Mouse (Mus musculus) ES-Bruce4 (cell line): Measurements from ENCODE around the gene Polr2h. TPM values are rescaled to one million over a fixed set of nuclear protein-coding genes. Genes with fewer than 3 reads are reported as not detected.

Experiments used
- H3K27ac ChIP-seq: 2 replicates; pipeline ENCODE4 v1.5.1; 2012; ENCODE audit warnings: low read length, inconsistent platforms; ENCODE audit not compliant: insufficient read depth
- H3K27me3 ChIP-seq: 2 replicates; pipeline ENCODE4 v1.6.1; 2012; ENCODE audit warnings: mild to moderate bottlenecking, low read length, inconsistent platforms; ENCODE audit not compliant: control insufficient read depth, poor library complexity, insufficient read depth, severe bottlenecking
- H3K36me3 ChIP-seq: 2 replicates; pipeline ENCODE4 v1.6.1; 2012; ENCODE audit warnings: inconsistent platforms, mild to moderate bottlenecking, low read length, moderate library complexity; ENCODE audit not compliant: control insufficient read depth, poor library complexity, insufficient read depth, severe bottlenecking
- H3K4me1 ChIP-seq: one replicate; pipeline ENCODE4 v1.8.1; 2011; ENCODE audit warnings: low read length; ENCODE audit not compliant: control insufficient read depth, insufficient read depth
- H3K4me3 ChIP-seq: 2 replicates; pipeline ENCODE4 v1.5.1; 2011; ENCODE audit warnings: low read depth, mild to moderate bottlenecking, low read length
- H3K9ac ChIP-seq: 2 replicates; pipeline ENCODE4 v1.6.1; 2012; ENCODE audit warnings: low read depth, mild to moderate bottlenecking, inconsistent platforms; ENCODE audit not compliant: poor library complexity, severe bottlenecking
- H3K9me3 ChIP-seq: replicated peaks from 2 replicates; pipeline ENCODE4 v1.6.1; 2012; ENCODE audit warnings: mild to moderate bottlenecking, low read length, inconsistent platforms; ENCODE audit not compliant: control insufficient read depth, poor library complexity, insufficient read depth, severe bottlenecking
- CTCF ChIP-seq: IDR thresholded peaks from one replicate; pipeline ENCODE4 v1.8.1; 2011; ENCODE audit warnings: low read depth, low read length
- EP300 ChIP-seq: IDR thresholded peaks from 2 replicates; pipeline ENCODE4 v1.6.1; 2011; ENCODE audit warnings: low read depth, low read length; ENCODE audit not compliant: insufficient read depth
- POLR2A ChIP-seq: IDR thresholded peaks from one replicate; pipeline ENCODE4 v1.8.1; 2011; ENCODE audit warnings: low read length; ENCODE audit not compliant: insufficient read depth
- polyA plus RNA-seq: library from polyadenylated mRNA; stranded (reverse); fragments of >200 nt; gene quantifications from 2 replicates; pipeline ENCODE4 v1.2.4, GENCODE M21; 2011; ENCODE audit warnings: low read depth; ENCODE audit not compliant: missing spikeins, insufficient read depth, insufficient read length

Polr2h gene
- polyA plus RNA-seq, 1 experiment = 90.6 TPM

GRCm38 (mm10) chr16:20710370-20710769 is 7.1 kb upstream of the Polr2h start:
- H3K27me3 ChIP-seq = no peaks in the 10 kb centered on the region
- H3K27ac ChIP-seq = no peak overlapping the region
- H3K9me3 ChIP-seq = no peaks in the 10 kb centered on the region
- H3K36me3 ChIP-seq = 0 out of 2 replicates have a peak, but pooled peaks cover 7% of the 10 kb centered on the region
- H3K4me1 ChIP-seq = peaks cover 5% of the 10 kb centered on the region
- TF ChIP-seq CTCF (no peak), EP300 (no peak), POLR2A (no peak)
- H3K4me3 ChIP-seq = no peak overlapping the region
- H3K9ac ChIP-seq = no peak overlapping the region

- no peak overlapping the region for H3K4me3 ChIP-seq
- no peaks in the 10 kb centered on the region for H3K9me3 ChIP-seq
- no peak for TF ChIP-seq POLR2A
- no peak for TF ChIP-seq EP300
- peak; percentile 18 for TF ChIP-seq CTCF
- no peak overlapping the region for H3K27ac ChIP-seq
- no peak overlapping the region for H3K9ac ChIP-seq
- H3K4me1 ChIP-seq = peaks cover 5% of the 10 kb centered on the region
- 0 out of 2 replicates have a peak, but pooled peaks cover 3% of the 10 kb centered on the region for H3K36me3 ChIP-seq
- H3K27me3 ChIP-seq = no peaks in the 10 kb centered on the region
Observed at GRCm38 (mm10) chr16:20710810-20711209, 6.7 kb upstream of the Polr2h start.

- no peaks in the 10 kb centered on the region for H3K27me3 ChIP-seq
- peaks cover 5% of the 10 kb centered on the region for H3K4me1 ChIP-seq
- no peak overlapping the region for H3K4me3 ChIP-seq
- no peak overlapping the region for H3K27ac ChIP-seq
- no peak overlapping the region for H3K9ac ChIP-seq
- H3K36me3 ChIP-seq = 0 out of 2 replicates have a peak, but pooled peaks cover 2% of the 10 kb centered on the region
- TF ChIP-seq EP300 = no peak
- peak; percentile 13 for TF ChIP-seq CTCF
- H3K9me3 ChIP-seq = no peaks in the 10 kb centered on the region
Observed at GRCm38 (mm10) chr16:20712190-20712589, 5.3 kb upstream of the Polr2h start.

GRCm38 (mm10) chr16:20712889-20713288 is 4.6 kb upstream of the Polr2h start:
- Histone ChIP-seq H3K9ac (no peak overlapping the region), H3K4me3 (no peak overlapping the region), H3K36me3 (0 out of 2 replicates have a peak, but pooled peaks cover 2% of the 10 kb centered on the region), H3K27me3 (no peaks in the 10 kb centered on the region), H3K27ac (no peak overlapping the region), H3K9me3 (no peaks in the 10 kb centered on the region), H3K4me1 (peaks cover 5% of the 10 kb centered on the region)
- TF ChIP-seq POLR2A = no peak
- TF ChIP-seq CTCF = no peak
- no peak for TF ChIP-seq EP300

- H3K27ac ChIP-seq = peak overlapping the region; percentile 60; the same call in 1 of the 2 replicates
- peak overlapping the region; percentile 97 for H3K4me3 ChIP-seq
- H3K4me1 ChIP-seq = peaks cover 5% of the 10 kb centered on the region
- 0 out of 2 replicates have a peak, but pooled peaks cover 2% of the 10 kb centered on the region for H3K36me3 ChIP-seq
- no peaks in the 10 kb centered on the region for H3K9me3 ChIP-seq
- H3K27me3 ChIP-seq = no peaks in the 10 kb centered on the region
- 0 out of 2 replicates have a peak, but pooled peaks have one; percentile 30 for TF ChIP-seq EP300
- TF ChIP-seq CTCF = no peak
- H3K9ac ChIP-seq = peak overlapping the region; percentile 77
Observed at GRCm38 (mm10) chr16:20714307-20715080, 3.0 kb upstream of the Polr2h start.

- peak overlapping the region; percentile 77 for H3K9ac ChIP-seq
- H3K27ac ChIP-seq = peak overlapping the region; percentile 60
Observed at GRCm38 (mm10) chr16:20715161-20715560, 2.3 kb upstream of the Polr2h start.

More at GRCm38 (mm10) chr16:20715161-20715560, 2.3 kb upstream of the Polr2h start:
- no peaks in the 10 kb centered on the region for H3K27me3 ChIP-seq
- H3K36me3 ChIP-seq = peaks cover 9% of the 10 kb centered on the region; the same call in 1 of the 2 replicates
- H3K4me1 ChIP-seq = peaks cover 5% of the 10 kb centered on the region
- H3K4me3 ChIP-seq = peak overlapping the region; percentile 97
- no peaks in the 10 kb centered on the region for H3K9me3 ChIP-seq
- TF ChIP-seq POLR2A = no peak
- no peak for TF ChIP-seq EP300
- TF ChIP-seq CTCF = no peak
